Mouse (Mus musculus): ENCODE measurements around the gene Tenm3. TPM values are rescaled to one million over a fixed set of nuclear protein-coding genes. Genes with fewer than 3 reads are reported as not detected.

Gene Tenm3
- total RNA-seq, 2 experiments from 2014 or later, result 32.8 to 36.5 TPM

DNA sequence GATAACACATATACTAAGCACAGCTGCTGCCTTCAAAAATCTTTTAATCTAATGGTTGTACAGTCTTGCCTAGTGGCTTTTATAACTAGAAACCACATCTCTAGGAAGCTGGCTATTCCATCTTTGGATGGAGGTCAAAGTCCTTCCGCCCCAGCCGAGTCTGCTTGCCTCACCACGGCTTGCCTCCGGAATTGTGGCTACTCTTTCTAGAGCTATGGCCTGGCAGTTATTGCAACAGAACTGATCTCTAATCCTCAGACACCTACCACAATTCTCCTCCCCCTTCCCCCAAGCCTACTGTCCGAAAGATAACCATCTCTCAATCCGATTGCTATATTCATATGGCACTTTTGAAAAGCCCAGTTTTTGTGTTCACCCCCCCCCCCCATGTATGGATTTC lies 101.0 kb downstream of the Tenm3 start:
- no peak for DNase-seq (ENCODE audit: low spot score in 2 of 2)

DNA sequence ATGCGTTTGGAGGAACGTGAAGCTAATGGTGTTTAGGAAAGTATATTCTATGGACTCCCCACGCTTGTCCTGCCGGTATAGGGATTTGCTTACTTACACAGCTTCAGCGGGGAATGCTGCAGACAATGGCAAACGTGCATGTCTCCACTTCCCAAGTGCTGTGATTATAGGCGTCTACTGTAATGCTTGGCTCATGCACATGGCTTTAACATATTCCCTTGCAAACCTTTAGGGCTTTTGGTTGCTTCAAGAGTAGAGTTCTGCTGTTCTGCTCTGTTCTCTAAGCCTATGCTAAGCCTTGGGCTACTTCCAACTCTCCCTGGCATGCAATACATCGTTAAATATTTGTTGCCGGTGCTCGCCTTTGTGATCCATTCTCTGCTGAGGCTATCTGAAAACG lies 102.8 kb downstream of the Tenm3 start:
- DNase-seq (ENCODE audit: low spot score in 2 of 2), result no peak

DNA sequence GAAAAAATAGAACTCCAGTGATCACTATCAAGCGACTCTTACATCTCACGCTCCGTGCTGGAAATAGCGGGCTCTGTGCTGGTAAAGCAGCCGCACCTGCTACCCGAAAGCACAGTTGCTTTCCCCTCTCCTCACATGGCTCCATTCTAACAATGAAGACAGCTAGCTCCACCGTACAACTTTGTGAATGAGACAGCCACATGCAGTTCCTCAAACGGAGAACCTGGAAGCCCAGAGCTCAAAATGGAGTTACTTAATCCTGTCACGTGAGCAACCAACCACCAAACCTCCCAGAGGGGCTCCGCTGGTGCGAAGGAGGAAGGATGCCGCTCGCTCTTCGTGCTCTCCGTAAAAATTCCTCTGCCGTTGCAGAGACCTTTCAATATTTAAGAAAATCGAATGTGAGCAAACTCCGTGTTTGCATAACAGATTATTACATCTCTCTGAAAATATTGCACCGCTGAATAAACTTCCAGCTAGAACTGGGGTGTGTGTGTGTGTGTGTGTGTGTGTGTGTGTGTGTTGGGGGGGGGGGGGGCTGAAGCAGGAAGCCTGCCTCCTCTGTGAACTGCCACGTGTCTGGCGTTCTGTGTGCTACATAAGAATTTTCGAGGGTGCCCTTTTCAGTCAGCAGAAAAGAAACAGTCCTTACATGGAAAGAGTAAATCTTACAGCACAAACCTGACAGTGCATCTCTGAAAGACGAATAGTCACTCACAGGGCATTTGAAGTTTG lies 103.4 kb downstream of the Tenm3 start:
- no peak for DNase-seq (ENCODE audit: low spot score in 2 of 2)

DNA sequence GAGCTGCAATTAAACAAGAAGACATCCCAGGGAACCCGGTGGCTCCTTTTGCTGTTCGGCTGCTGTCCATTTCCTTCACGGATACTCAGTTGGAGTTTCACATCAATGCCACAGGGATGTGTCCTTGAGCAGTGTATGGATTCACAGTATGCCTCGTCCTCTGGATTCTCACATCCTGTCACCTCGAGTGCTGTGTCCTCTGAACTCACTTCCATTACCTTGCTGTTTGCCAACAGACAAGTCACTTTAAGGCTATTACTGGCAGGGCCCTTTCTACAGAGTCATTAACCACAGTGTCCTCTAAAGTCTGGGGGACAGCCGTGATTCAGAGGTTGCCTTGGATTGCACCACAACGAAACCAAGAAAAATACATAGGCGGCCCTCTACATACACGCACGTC lies 110.0 kb downstream of the Tenm3 start:
- no peak for DNase-seq (ENCODE audit: low spot score in 2 of 2)

DNA sequence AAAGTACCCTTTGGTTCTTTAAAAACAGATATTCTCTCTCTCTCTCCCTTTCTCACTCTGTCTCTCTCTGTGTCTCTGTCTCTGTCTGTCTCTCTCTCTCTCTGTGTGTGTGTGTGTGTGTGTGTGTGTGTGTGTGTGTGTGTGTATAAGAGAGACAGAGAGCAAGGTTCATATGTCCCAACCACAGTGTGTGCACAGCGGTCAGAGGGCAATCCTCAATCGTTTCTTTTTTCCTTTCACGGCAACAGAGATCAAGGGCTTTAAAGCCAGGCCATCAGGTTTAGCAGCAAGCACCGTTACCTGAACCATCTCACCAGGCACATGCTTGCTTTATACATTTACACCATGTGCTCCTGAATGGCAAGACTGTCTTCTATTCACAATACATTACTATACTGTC lies 110.7 kb downstream of the Tenm3 start:
- DNase-seq (ENCODE audit: low spot score in 2 of 2), result no peak

DNA sequence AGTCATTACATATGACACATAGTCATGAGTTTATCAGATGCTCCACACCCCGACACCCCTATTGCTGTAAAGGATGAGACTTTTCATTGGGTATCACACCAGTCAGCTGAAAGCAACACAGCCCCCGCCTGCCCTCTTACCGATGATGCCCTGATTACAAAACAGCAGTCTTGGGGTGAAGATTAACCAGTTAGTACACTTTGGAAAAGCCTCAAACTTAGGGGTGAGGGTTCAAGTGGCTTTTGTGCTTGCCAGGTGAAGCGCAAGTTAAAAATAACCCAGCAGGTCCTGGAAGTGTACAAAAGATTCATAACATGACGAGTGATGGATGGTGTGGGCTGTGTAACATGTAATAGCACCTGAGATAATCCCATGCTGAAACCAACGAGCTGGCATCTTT lies 113.0 kb downstream of the Tenm3 start:
- DNase-seq (ENCODE audit: low spot score in 2 of 2), result no peak

DNA sequence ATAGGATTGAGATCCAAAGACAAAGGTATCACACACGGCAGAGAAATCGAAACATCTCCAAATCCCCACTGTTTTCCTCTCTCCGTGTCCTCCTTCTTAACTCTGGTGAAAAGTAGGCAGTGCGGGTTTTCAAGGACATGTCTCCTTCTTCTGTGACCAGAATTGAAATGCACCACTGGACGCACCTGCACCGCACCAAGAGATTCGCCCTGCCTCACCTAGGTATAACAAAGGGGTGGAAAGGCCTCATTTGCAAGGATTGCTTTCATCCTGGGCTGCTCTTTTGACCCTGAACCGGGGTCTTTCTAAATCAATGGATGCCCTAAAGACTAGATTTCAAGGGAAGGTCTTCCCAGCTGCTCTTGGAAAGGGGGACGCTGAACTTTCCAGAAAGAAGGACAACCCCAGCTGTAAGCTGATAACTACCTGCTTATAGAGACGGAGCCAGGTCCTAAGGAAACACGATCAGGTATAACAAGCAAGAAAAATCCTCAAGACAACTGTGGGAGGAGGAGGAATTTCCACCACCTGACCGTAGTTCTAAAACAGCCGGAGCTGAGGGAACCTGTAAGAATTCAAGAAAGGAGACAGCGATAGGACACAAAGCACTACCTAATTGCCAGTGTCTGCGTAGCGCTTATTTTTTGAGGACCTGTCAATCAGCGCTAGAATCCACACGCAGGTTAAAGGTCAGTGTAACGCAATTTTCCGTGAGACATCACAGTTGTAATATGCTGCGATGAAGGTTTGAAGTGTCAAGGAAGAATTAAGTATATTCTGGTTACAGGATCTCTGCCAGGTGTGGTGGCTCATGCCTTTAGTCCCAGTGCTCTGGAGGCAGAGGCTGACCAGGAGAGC lies 114.7 kb downstream of the Tenm3 start:
- DNase-seq (ENCODE audit: low spot score in 2 of 2), result no peak

DNA sequence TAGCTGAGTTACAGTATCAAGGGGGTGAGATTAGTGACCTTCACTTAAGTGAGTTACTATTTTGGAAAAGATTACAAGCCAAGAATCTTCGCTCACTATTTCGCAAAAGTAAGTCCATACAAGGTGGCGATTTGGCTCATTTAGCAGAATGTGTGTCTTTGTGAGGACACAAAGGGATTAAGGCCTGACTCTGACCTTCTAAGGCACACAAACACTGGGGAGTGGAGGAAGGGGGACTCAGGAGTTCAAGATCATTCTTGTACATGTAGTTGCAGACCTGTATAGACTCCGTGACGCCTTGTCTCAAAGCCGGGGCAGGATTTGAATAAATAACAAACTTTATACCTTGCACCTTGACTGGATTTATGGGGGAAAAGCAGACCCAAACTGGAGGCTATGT lies 115.7 kb downstream of the Tenm3 start:
- no peak for DNase-seq (ENCODE audit: low spot score in 2 of 2)

DNA sequence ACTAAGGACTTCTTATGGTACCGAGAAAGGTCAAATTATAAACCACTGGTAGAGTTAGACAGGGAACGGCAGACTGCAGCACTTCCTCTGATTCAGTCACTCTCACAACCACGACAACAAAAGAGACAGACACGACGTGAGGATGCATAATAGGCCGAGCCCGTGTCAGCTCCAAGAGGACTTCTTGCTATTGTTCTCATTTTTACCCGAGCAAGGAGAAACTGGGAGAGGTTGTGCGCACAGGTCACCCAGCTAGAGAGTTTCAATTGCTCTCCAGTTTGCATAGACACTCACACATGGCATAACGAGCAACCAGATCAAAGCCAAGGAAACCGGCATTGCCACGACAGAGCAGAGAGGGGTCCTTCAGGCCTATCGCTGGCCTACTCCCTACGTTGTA lies 121.0 kb downstream of the Tenm3 start:
- DNase-seq (ENCODE audit: low spot score in 2 of 2), result no peak

DNA sequence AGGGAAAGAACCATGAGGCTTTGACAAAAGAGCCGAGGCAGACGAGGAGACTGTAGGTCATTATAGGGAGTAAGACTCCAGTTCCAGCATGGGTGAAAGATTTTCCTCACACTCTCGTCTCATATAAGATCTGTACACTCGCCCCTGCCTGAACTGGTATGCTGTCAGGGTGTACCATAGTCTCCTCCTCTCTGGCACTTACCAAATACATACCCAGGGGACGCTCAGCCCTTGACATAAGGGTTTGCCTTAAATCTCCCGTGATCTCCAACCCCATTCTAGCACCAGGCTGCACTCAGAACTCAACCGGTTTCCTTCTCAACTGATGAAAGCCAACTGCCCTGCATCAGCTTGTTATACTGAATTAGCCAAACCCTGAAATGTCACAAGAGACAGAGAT lies 121.4 kb downstream of the Tenm3 start:
- DNase-seq (ENCODE audit: low spot score in 2 of 2), result no peak

DNA sequence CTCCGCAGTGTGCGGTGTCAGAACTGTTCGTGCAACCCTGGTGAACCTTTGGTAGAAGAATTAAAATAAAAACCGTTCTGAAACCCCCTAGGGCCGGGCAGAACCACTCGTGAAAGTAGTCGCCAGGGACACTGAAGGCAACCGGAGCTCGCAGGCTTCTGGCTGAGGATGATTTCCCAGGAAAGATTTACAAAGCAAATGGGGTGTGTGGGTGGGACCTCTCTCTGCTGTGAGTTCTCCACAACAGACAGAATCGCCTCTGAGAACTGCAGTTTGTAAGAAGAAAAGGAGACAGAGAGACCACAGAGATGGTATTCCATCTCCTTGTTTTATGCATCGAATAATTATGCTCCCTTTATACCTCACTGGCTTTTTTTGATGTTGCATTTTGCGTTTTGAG lies 122.4 kb downstream of the Tenm3 start:
- DNase-seq (ENCODE audit: low spot score in 2 of 2), result no peak

DNA sequence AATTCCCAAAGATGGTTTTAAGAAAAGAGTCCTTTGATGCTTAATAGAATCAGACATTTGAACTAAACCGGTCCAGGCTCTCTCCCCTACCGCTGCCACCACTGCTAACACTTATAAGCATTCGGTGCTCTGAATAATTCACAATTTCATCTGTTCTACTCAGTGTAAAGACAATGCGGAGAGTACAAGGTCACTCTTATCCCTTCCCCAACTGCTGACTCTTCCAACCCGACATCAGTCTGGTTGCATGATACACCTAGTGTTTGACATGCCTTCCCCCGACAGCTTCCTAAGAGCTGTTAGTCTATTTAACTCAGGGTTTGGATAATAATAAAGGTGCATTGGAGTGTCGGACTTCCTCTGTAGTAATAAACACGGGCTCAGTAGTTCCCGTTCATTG lies 128.1 kb downstream of the Tenm3 start:
- no peak for DNase-seq (ENCODE audit: low spot score in 2 of 2)

DNA sequence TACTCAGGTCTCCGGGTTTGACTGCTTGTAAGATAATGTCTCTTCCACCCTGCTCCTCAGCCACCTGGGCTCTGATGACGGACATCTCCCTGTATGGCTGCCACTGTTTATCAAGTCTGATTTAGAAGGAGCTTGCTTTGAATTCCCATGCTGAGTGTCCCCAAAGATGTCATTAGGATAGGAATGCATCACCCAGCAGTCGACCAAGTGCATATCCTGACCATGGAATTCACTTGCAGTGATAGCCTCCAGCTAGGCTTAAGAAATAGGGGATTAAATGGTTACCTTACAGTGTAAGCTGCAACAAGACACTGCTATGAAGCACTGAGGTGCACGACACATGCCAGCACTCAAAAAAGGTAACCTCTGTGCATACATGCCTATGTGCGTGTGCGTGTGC lies 137.1 kb downstream of the Tenm3 start:
- no peak for DNase-seq (ENCODE audit: low spot score in 2 of 2)

DNA sequence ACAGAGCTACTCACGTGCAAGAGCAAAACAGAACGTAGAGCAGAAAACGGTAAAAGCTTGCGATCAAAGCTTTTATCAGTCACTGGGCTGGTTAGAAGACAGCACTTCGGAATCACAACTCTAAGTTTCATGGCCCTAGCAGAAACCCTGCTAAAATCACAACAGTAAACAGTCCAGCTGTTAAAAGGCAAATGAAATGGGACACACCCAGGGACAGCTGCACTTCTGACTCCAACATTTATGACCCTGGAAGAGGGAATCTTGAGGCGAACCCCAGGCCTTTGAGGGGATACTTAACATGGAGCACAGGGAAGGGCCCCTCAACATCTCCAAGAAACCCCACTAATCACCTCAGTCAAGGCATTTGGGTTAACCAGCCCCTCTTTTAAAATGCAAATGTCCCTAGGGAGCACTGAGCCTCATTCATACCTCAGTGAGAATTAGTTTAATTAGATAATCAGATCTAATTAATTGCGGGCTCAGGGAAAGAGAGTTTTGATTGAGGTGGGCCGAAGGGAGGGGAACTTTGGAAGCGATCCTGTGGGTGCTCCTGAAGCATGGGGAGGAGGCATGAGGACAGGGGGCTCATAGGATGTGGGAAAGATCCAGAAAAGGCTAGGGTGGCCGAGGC lies 138.8 kb downstream of the Tenm3 start:
- DNase-seq (ENCODE audit: low spot score in 2 of 2), result no peak

DNA sequence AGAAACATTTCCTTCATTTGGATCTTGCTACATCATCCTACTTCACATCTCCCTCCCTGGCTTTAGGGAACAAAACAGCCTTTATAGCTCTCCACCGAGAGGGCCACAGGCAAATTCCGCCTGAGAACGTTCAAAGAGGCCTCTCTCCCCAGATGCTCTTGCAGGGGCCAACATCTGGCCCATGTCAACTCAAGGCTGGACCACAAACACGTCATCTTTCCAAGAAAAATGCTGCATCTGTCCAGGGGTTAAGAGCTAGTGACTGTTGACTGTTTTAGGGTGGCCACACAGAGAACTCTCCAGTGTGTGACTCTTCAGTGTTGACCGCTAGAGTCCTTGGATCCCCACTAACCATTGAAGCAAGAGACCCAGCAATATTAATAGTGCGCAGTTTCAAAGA lies 139.3 kb downstream of the Tenm3 start:
- DNase-seq (ENCODE audit: low spot score in 2 of 2), result no peak

DNA sequence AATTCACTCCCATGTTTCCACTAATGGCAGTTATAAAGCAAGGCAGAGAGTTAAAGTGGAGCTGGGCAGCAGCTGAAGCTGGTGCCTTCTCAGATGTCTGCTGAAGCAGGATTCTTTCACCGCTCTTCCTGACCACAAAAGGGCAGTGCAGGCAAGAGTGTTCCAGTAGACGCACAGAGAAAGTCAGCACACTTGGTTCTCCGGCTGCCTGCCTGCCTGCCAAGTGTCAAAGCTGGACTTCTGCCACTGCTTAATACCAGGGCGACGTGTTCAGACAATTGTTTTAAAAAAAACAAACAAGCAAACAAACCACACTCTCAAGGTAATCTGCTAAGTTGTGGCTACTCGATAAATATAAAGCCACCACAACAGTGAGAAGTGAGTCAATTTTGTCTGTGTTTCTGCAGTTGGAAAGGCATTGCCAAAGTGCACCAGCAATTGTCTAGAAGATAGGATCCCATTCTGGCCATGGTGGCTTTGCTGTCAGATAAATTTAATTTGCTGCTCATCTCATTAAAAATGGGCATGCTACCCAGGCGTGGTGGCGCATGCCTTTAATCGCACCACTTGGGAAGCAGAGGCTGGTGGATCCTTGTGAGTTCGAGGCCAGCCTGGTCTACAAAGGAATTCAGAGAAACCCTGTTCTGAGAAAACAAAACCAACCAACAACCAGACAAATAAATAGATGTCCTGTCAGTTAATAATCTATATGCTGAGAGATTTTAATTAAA lies 152.9 kb downstream of the Tenm3 start:
- peak in 1 of 2 experiments; percentile 32 for DNase-seq (ENCODE audit: low spot score in 2 of 2)

DNA sequence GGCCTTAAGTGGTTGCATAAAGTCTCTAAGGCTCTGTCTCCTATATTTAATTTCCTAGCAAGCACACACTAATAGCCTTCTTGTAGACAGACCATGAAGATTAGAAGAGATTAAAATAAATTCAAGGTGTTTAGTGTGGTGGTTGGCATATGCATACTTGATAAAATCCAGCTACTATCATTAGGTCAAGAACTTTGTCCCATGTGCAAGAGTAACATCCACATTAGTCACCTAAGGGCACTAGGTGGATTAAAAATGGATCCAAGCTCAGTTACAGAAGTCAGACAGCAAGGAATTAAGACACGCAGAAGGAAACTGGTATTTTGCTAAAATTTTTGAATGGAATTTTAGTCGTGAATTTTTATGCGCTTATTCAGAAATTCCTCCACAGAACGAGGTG lies 155.0 kb downstream of the Tenm3 start:
- no peak for DNase-seq (ENCODE audit: low spot score in 2 of 2)

DNA sequence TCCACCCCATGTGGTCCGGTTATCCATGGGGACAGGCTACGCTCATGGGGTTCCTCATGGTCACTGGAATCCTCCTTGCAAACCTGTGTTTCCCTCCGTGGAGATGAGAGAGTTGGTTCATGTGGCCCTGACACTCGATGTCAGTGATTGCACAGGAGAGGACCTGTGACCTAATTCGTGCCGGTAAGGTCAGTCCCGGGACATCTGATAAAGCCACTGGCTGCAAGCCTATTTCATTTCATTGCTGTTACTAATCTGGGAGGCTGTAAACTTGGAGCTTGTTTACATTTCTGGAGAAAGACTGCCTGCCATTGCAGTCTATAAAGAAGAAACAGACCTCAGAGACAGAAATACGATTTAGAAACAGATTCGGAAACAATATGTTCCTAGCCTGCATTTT lies 155.6 kb downstream of the Tenm3 start:
- no peak for DNase-seq (ENCODE audit: low spot score in 2 of 2)

DNA sequence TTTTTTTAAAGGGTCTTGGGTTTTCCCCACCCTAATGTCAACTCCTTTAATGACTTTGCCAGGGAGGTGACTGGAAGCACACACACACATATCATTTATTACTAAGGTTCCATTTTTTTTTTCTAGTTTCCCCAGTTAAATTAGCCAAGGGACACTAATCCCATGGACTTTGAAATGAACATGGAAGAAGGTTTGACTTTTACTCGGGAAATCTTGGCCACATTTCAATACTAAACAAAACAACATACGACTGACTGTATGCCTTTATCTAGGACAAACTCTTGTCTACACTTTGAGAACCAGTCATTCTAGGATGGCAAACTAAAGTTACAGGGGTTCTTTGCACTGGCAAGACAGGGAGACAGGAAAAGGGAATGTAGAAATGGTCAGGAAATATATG lies 170.3 kb downstream of the Tenm3 start:
- no peak for DNase-seq (ENCODE audit: low spot score in 2 of 2)

DNA sequence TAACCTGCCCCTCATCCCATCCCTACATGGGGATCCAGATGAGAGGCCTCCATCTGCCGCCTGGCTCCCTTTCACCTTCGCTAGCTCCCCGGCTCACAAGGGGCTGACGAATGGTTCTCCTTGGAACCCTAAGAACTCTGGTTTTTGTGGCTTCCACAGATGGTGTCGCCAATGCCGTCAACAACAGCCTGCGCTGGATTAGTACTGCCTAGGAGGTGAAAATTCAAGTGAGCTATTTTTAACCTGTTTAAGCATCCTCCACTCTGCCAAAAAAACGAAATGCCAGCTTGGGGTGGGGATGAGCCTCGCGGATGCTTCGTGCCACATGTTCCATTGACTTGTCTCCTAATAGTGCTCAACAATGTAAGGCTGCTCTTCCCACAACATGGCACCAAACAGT lies 171.3 kb downstream of the Tenm3 start:
- DNase-seq (ENCODE audit: low spot score in 2 of 2), result no peak

DNA sequence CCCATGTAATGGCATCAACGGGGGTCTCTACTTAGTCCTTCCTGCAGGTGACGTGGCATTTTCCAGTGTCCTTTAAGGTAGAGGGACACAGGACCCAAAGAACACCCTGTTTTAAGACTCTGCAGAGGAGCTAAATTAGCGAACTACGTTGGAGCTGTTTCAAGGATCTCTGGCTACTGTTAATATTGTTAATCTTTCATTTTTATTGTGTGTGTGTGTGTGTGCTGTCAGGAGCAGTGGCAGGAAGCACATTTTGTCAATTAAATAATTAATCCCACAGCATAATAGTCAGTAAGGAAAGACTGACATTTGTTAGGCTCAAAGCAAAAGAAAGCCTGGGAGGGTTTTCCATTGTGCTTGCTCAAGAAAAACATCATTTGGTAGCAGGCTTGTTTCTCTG lies 172.4 kb downstream of the Tenm3 start:
- no peak for DNase-seq (ENCODE audit: low spot score in 2 of 2)

DNA sequence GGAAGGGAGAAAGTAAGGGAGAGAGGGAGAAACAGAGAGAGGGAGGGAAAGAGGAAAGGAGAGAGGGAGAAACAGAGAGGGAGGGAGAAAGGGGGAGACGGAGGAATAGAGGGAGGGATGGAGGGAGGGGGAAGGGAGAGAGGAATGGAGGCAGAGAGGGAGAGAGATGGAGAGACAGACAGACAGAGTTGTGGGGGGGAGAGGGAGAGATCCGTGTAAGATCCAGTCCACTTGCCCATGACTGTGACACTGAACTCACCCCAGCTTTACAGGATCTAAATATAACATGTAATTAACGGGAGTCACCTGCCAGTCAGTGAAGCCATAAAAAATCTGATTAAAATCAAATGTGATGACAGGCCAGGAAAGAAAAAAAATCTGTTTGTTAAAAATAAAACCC lies 172.9 kb downstream of the Tenm3 start:
- no peak for DNase-seq (ENCODE audit: low spot score in 2 of 2)

All from gastrocnemius, postnatal 4 days (tissue).